Mouse (Mus musculus) liver, adult 2 months (tissue): ENCODE results near the gene Foxg1.

Source experiments
- CTCF ChIP-seq: fragments of 200-500 bp; IDR thresholded peaks from 2 replicates; pipeline ENCODE4 v1.5.1; 2011; ENCODE audit warnings: low read depth, low read length, control low read depth
- POLR2A ChIP-seq: fragments of 200-500 bp; IDR thresholded peaks from 2 replicates; pipeline ENCODE4 v1.6.1; 2011; ENCODE audit warnings: low read length, control low read depth; ENCODE audit not compliant: insufficient read depth; ENCODE audit errors: extremely low read depth

DNA sequence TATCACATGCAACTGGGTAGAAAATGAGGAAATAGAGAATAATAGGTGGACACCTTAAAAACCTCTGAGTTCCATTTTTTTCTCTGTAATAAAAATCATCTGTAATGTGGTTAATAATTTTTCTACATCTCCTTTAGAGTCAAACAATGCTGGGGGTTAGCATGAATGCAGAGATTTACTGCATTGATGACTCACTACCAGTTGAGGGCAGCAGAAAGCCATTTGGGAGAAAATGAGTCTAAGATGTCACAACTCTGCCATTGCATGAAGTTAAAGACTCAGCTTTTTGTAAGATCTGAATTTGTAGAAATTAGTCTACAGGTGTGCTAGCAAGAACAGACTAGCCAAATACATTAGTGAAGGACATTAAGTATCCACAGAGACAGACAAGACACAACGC, 13.5 kb upstream of the Foxg1 start:
- no peak for TF ChIP-seq POLR2A
- no peak for TF ChIP-seq CTCF
